Mouse (Mus musculus): ENCODE measurements at regions not wholly inside any gene's neighbourhood (a gene's known extent, or its start where the extent isn't known, plus 50 kb on each side); places are given as distances from the start of the nearest gene placed in this dataset.

DNA sequence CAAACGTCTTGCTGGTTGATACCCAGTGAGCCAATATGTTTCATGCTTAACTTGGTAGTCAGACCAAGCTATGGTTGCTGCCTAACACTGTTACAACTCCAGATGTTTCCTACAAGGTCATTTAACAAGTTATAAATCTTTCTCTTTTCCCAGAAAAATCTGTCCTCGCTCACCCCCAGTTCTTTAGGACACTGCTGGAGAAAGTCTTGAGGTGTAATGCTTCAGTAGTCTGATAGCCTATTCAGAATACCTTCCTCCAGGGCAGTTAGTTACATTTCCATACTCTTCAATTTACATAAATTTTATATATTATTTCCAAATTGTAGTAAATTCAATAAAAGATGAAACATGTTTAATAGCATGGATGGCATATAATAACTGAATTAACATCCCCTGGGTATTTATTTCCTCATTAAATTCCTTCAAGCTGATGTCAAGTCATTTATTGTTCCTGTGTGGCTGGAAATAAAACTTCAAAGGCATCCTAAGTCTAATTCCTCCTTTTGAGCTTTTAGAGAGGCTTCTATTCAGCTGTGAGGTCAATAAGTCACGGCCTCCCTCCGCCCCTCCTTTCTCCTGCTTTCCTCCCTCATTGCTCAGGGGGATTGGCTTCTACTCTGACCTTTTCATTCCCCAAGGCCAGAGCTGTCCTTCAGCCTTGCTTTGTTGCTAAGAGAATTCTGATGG, 738.4 kb upstream of the Chrm3 start:
- TF ChIP-seq KAT2A (conservative IDR thresholded peaks at IDR 0.05; ENCODE audit: low read depth, low read length) = no peak
- no peak for TF ChIP-seq CTCF (IDR thresholded peaks at IDR 0.05 in 2 of 3, conservative IDR thresholded peaks at IDR 0.05 in 1 of 3; ENCODE audit: control insufficient read depth in 1 of 3, insufficient read depth in 1 of 3, low read depth in 2 of 3, low read length in 3 of 3, poor library complexity in 1 of 3, severe bottlenecking in 1 of 3)
- TF ChIP-seq EP300 (IDR thresholded peaks at IDR 0.05; ENCODE audit: low read depth in 1 of 2, low read length in 2 of 2) = no peak
- no peak for TF ChIP-seq POLR2A (IDR thresholded peaks at IDR 0.05; ENCODE audit: control insufficient read depth in 1 of 2, insufficient read depth in 1 of 2, low read depth in 1 of 2, low read length in 2 of 2, poor library complexity in 1 of 2)
- no peak for TF ChIP-seq MYB (IDR thresholded peaks at IDR 0.05; ENCODE audit: low read depth, low read length)
- no peak for TF ChIP-seq ZNF384 (IDR thresholded peaks at IDR 0.05; ENCODE audit: low read depth, low read length)
- TF ChIP-seq MEF2A (IDR thresholded peaks at IDR 0.05; ENCODE audit: extremely low read depth, insufficient replicate concordance, low read depth, low read length, poor library complexity, severe bottlenecking) = no peak
- no peak for TF ChIP-seq MAX (IDR thresholded peaks at IDR 0.05; ENCODE audit: low read length)
- TF ChIP-seq MYC (IDR thresholded peaks at IDR 0.05; ENCODE audit: low read depth, low read length) = no peak
- TF ChIP-seq CHD2 (IDR thresholded peaks at IDR 0.05; ENCODE audit: low read length) = no peak
- no peak for TF ChIP-seq USF1 (IDR thresholded peaks at IDR 0.05; ENCODE audit: low read depth, low read length)
